Mouse (Mus musculus) heart, postnatal 0 days (tissue): ENCODE results near the gene Eci3.

Experiments
- CTCF ChIP-seq: IDR thresholded peaks from 2 replicates; pipeline ENCODE4 v1.5.1; 2016; ENCODE audit warnings: antibody characterized with exemption, control low read depth, low read depth
- EP300 ChIP-seq: IDR thresholded peaks from 2 replicates; pipeline ENCODE4 v1.6.1; 2016; ENCODE audit warnings: antibody characterized with exemption, low read depth

GRCm38 (mm10) chr13:34963511-34964397, at the start of gene Eci3:
- TF ChIP-seq CTCF (no peak), EP300 (no peak)
